Mouse (Mus musculus) cerebellum, adult 2 months (tissue): ENCODE measurements around the gene Gas7.

Source experiments
- CTCF ChIP-seq: fragments of 200-500 bp; IDR thresholded peaks from 2 replicates; pipeline ENCODE4 v1.5.1; 2011; ENCODE audit warnings: low read depth, mild to moderate bottlenecking, control low read depth, low read length, moderate library complexity, borderline replicate concordance; ENCODE audit not compliant: insufficient read depth
- POLR2A ChIP-seq: fragments of 200-500 bp; IDR thresholded peaks from 2 replicates; pipeline ENCODE4 v1.6.1; 2011; ENCODE audit warnings: low read length, control low read depth, borderline replicate concordance; ENCODE audit not compliant: insufficient read depth

DNA sequence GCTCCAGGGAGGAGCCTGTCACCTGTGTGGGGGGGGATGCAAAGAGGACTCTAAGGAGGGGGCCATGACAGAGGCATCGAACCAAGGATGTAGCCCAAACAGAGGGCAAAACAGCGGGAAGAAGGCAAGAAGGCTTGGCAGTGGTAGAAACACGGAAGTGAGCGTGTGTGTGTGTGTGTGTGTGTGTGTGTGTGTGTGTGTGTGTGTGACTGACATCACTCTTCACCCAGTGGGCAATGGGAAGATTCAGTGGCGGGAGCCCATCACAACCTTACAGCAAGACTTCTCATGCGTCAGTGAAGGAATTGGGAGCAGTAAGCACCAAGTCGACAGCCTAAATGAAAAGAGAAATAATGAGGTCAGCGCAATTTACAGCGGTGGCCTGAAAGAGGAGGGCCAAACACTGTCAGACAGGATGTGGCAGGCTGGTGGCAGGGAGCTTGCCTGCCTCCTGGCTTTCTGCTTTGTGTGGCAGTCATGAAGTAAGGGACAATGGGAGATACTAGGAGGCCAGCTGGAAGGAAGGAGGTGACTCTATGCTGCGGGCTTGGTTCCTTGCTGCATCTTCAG, 153.0 kb downstream of the Gas7 start:
- no peak for TF ChIP-seq CTCF
- no peak for TF ChIP-seq POLR2A
